8 mouse cellular contexts compared by ENCODE assay signal in genomic region chr11:62624341-62625291, GRCm38 (mm10). TPM values are rescaled to one million over a fixed set of nuclear protein-coding genes. Genes with fewer than 3 reads are reported as not detected.
A peak's percentile ranks its signal among the peaks of the same experiment; 100 is the strongest.
DNase-seq lines count a peak whose midpoint lies in the region; ATAC-seq and TF ChIP-seq lines count a peak whose summit lies in the region.

No protein-coding gene starts in this region.

- peaks cover 16% of the 10 kb centered on the region for H3K36me3 ChIP-seq in heart, embryonic 13.5 days
- H3K36me3 ChIP-seq in thymus, adult 2 months (ENCODE audit: control insufficient read depth, insufficient read depth, low read length), result no peaks in the 10 kb centered on the region

- no peak for TF ChIP-seq POLR2A in thymus, adult 2 months (IDR thresholded peaks at IDR 0.05; ENCODE audit: control insufficient read depth, extremely low read depth, insufficient read depth, low read length, poor library complexity)

- H3K27me3 ChIP-seq in heart, embryonic 13.5 days (replicated peaks), result no peaks in the 10 kb centered on the region
- no peaks in the 10 kb centered on the region for H3K27me3 ChIP-seq in thymus, adult 2 months (ENCODE audit: control insufficient read depth, insufficient read depth, low read length)

- H3K4me3 ChIP-seq in heart, embryonic 13.5 days, result no peak overlapping the region
- no peak overlapping the region for H3K4me3 ChIP-seq in thymus, adult 2 months (ENCODE audit: control insufficient read depth, insufficient read depth, low read length)

- TF ChIP-seq CTCF in thymus, adult 2 months (IDR thresholded peaks at IDR 0.05; ENCODE audit: borderline replicate concordance, control insufficient read depth, extremely low read depth, insufficient read depth, low read length, poor library complexity), result no peak

- H3K9me3 ChIP-seq in heart, embryonic 13.5 days, result 0 out of 2 replicates have a peak, but pooled peaks cover 6% of the 10 kb centered on the region

- peak overlapping the region; percentile 71 for H3K27ac ChIP-seq in heart, embryonic 13.5 days (replicated peaks)
- H3K27ac ChIP-seq in thymus, adult 2 months (ENCODE audit: control insufficient read depth, insufficient read depth, low read length), result no peak overlapping the region

- peak overlapping the region; percentile 4; the same call in 1 of the 2 replicates for H3K9ac ChIP-seq in heart, embryonic 13.5 days

- no peak overlapping the region for H3K4me2 ChIP-seq in heart, embryonic 13.5 days

- DNase-seq in heart, adult 11 months, result peak; percentile 94
- DNase-seq in heart, postnatal 25 days (ENCODE audit: low spot score), result no peak
- peak; percentile 56 for DNase-seq in adrenal gland, postnatal 25 days
- peak; percentile 74 to 86 for DNase-seq in layer of hippocampus, adult 18-20 months (ENCODE audit: low spot score in 2 of 2)
- DNase-seq in thymus, adult 2 months, result no peak
- no peak for DNase-seq in frontal cortex, postnatal 25 days (ENCODE audit: low spot score in 2 of 2)

- no peak for ATAC-seq in heart, embryonic 13.5 days (ENCODE audit: extremely low read depth, insufficient number of reproducible peaks, low FRiP score, low TSS enrichment)
- ATAC-seq in megakaryocyte-erythroid progenitor cell, adult 5-6 weeks (replicated peaks; ENCODE audit: low FRiP score, low TSS enrichment, poor library complexity, severe bottlenecking), result peak; percentile 88

- WGBS in heart, embryonic 13.5 days, result 35% methylated on average over 10 of the region's 10 CpGs
- 83% methylated on average over 10 of the region's 10 CpGs for WGBS in thymus, adult 2 months

- intact Hi-C loops in heart, postnatal 25 days (cut with DNase I), result no loop called here

- peaks cover 53% of the 10 kb centered on the region for H3K4me1 ChIP-seq in heart, embryonic 13.5 days
- H3K4me1 ChIP-seq in thymus, adult 2 months (replicated peaks; ENCODE audit: control insufficient read depth, insufficient read depth, low read length), result peaks cover 6% of the 10 kb centered on the region

RNA-seq across cellular contexts. Expression of gene Lrrc75a, which starts 23.7 kb away (rescaled TPM):
- total RNA-seq in heart, postnatal 25 days (2021), result 1 to 10 TPM; 4.9 to 6.4 TPM
- 37.2 and 44.9 TPM in 2 replicates for total RNA-seq in adrenal gland, postnatal 25 days (2021)
- polyA plus RNA-seq in heart, embryonic 13.5 days (2015; fragmentation: Nextera tagmentation; extraction: Ambion mirVana), result 14.3 and 17.0 TPM in 2 replicates
- 1 to 10 TPM; 8.5 to 8.7 TPM for total RNA-seq in layer of hippocampus, adult 18-20 months (2021)
- total RNA-seq in megakaryocyte-erythroid progenitor cell, adult 5-6 weeks (2014; fragmentation: Nextera tagmentation), result 2.1 and 3.1 TPM in 2 replicates
- total RNA-seq in megakaryocyte-erythroid progenitor cell, adult 5-6 weeks (2017), result 0.99 and 1.8 TPM in 2 replicates
- polyA plus RNA-seq in thymus, adult 2 months (2012; rRNA removed), result 6.0 and 6.9 TPM in 2 replicates

RNA-seq across cellular contexts. Expression of gene Mmgt2, which starts 23.8 kb away (rescaled TPM):
- total RNA-seq in heart, postnatal 25 days (2021), result 1 to 10 TPM; 6.9 to 7.0 TPM
- 35.7 and 49.0 TPM in 2 replicates for total RNA-seq in adrenal gland, postnatal 25 days (2021)
- polyA plus RNA-seq in heart, embryonic 13.5 days (2015; fragmentation: Nextera tagmentation; extraction: Ambion mirVana), result 42.8 and 53.9 TPM in 2 replicates
- 10 to 100 TPM; 14.2 to 15.9 TPM for total RNA-seq in layer of hippocampus, adult 18-20 months (2021)
- total RNA-seq in megakaryocyte-erythroid progenitor cell, adult 5-6 weeks (2014; fragmentation: Nextera tagmentation), result 16.4 and 29.7 TPM in 2 replicates
- 9.1 and 14.8 TPM in 2 replicates for total RNA-seq in megakaryocyte-erythroid progenitor cell, adult 5-6 weeks (2017)
- 43.0 and 47.5 TPM in 2 replicates for polyA plus RNA-seq in thymus, adult 2 months (2012; rRNA removed)

RNA-seq across cellular contexts. Expression of gene Trpv2, which starts 50.3 kb away (rescaled TPM):
- total RNA-seq in heart, postnatal 25 days (2021), result 1 to 10 TPM; 2.4 to 3.3 TPM
- total RNA-seq in adrenal gland, postnatal 25 days (2021), result 1.6 and 1.9 TPM in 2 replicates
- 3.4 and 4.7 TPM in 2 replicates for polyA plus RNA-seq in heart, embryonic 13.5 days (2015; fragmentation: Nextera tagmentation; extraction: Ambion mirVana)
- 10 to 100 TPM; 12.8 to 14.9 TPM for total RNA-seq in layer of hippocampus, adult 18-20 months (2021)
- total RNA-seq in megakaryocyte-erythroid progenitor cell, adult 5-6 weeks (2014; fragmentation: Nextera tagmentation), result 31.3 and 45.4 TPM in 2 replicates
- total RNA-seq in megakaryocyte-erythroid progenitor cell, adult 5-6 weeks (2017), result 12.2 and 25.6 TPM in 2 replicates
- polyA plus RNA-seq in thymus, adult 2 months (2012; rRNA removed), result 95.4 and 96.0 TPM in 2 replicates

Comparison
In these comparisons a context has a peak if more than half of its experiments do, and no peak if none do; other contexts are left out.
1. DNase-seq: peak in heart, adult 11 months (single experiment), adrenal gland, postnatal 25 days (single experiment) and layer of hippocampus, adult 18-20 months (2 of 2); none in heart, postnatal 25 days (single experiment), thymus, adult 2 months (single experiment) and frontal cortex, postnatal 25 days (0 of 2).